Mouse (Mus musculus): ENCODE measurements around the gene Mrgbp.

Gene Mrgbp

GRCm38 (mm10) chr2:180581002-180581401 is at the start of gene Mrgbp:
Gene Mrgbp (plus strand): TSS chr2:180581304.
- no peak for DNase-seq (ENCODE audit: low read depth, low spot score)

GRCm38 (mm10) chr2:180531671-180532385 is 49.3 kb upstream of the Mrgbp start:
- no peak for DNase-seq (ENCODE audit: low read depth, low spot score)

- DNase-seq (ENCODE audit: low read depth, low spot score) = no peak
These were observed 48.6 kb upstream of the Mrgbp start for GRCm38 (mm10) chr2:180532386-180532995.

- DNase-seq (ENCODE audit: low read depth, low spot score) = no peak
These were observed 47.9 kb upstream of the Mrgbp start for GRCm38 (mm10) chr2:180533237-180533636.

- no peak for DNase-seq (ENCODE audit: low read depth, low spot score)
These were observed 37.4 kb upstream of the Mrgbp start for GRCm38 (mm10) chr2:180543675-180544074.

GRCm38 (mm10) chr2:180545046-180545445 is 36.1 kb upstream of the Mrgbp start:
- no peak for DNase-seq (ENCODE audit: low read depth, low spot score)

- no peak for DNase-seq (ENCODE audit: low read depth, low spot score)
These were observed 33.6 kb upstream of the Mrgbp start for GRCm38 (mm10) chr2:180547384-180548106.

- no peak for DNase-seq (ENCODE audit: low read depth, low spot score)
These were observed 28.8 kb upstream of the Mrgbp start for GRCm38 (mm10) chr2:180552340-180552739.

GRCm38 (mm10) chr2:180555219-180555618 is 25.9 kb upstream of the Mrgbp start:
- DNase-seq (ENCODE audit: low read depth, low spot score) = no peak

- no peak for DNase-seq (ENCODE audit: low read depth, low spot score)
These were observed 24.6 kb upstream of the Mrgbp start for GRCm38 (mm10) chr2:180556470-180556869.

GRCm38 (mm10) chr2:180560245-180560644 is 20.9 kb upstream of the Mrgbp start:
- DNase-seq (ENCODE audit: low read depth, low spot score) = no peak

GRCm38 (mm10) chr2:180562146-180562545 is 19.0 kb upstream of the Mrgbp start:
- DNase-seq (ENCODE audit: low read depth, low spot score) = no peak

- no peak for DNase-seq (ENCODE audit: low read depth, low spot score)
These were observed 17.8 kb upstream of the Mrgbp start for GRCm38 (mm10) chr2:180563296-180563695.

GRCm38 (mm10) chr2:180563841-180564240 is 17.3 kb upstream of the Mrgbp start:
- no peak for DNase-seq (ENCODE audit: low read depth, low spot score)

GRCm38 (mm10) chr2:180566240-180566913 is 14.7 kb upstream of the Mrgbp start:
- DNase-seq (ENCODE audit: low read depth, low spot score) = peak; percentile 70

- DNase-seq (ENCODE audit: low read depth, low spot score) = no peak
These were observed 12.0 kb upstream of the Mrgbp start for GRCm38 (mm10) chr2:180569028-180569643.

- no peak for DNase-seq (ENCODE audit: low read depth, low spot score)
These were observed 4.6 kb upstream of the Mrgbp start for GRCm38 (mm10) chr2:180576482-180576881.

- peak; percentile 74 for DNase-seq (ENCODE audit: low read depth, low spot score)
These were observed 2.4 kb upstream of the Mrgbp start for GRCm38 (mm10) chr2:180578686-180579085.

- DNase-seq (ENCODE audit: low read depth, low spot score) = peak; percentile 95
These were observed 1.5 kb downstream of the Mrgbp start for GRCm38 (mm10) chr2:180582481-180583153.

GRCm38 (mm10) chr2:180583154-180583507 is 2.0 kb downstream of the Mrgbp start:
- peak; percentile 55 for DNase-seq (ENCODE audit: low read depth, low spot score)

GRCm38 (mm10) chr2:180588736-180589122 is 7.6 kb downstream of the Mrgbp start:
- DNase-seq (ENCODE audit: low read depth, low spot score) = no peak

Measured in CD4-positive helper T cell, adult 2 months (primary cell).